Mouse (Mus musculus): ENCODE measurements at regions not wholly inside any gene's neighbourhood (a gene's known extent, or its start where the extent isn't known, plus 50 kb on each side); places are given as distances from the start of the nearest gene placed in this dataset.

GRCm38 (mm10) chr1:95719449-95719848 lies 52.1 kb upstream of the St8sia4 start:
- TF ChIP-seq CTCF (IDR thresholded peaks at IDR 0.05; ENCODE audit: borderline replicate concordance, insufficient read depth, low read depth, low read length) (no peak), POLR2A (IDR thresholded peaks at IDR 0.05; ENCODE audit: borderline replicate concordance, insufficient read depth, low read length) (no peak)
